Mouse (Mus musculus) layer of hippocampus, adult 2 months (tissue): ENCODE data around the gene Npl. TPM values are rescaled to one million over a fixed set of nuclear protein-coding genes. Genes with fewer than 3 reads are reported as not detected.
"Not testable (repeated sequence)": the region's sequence is repeated elsewhere in the genome, so short reads cannot be mapped to it uniquely, and the experiment has no call there.

Experiments
- DNase-seq, 2 experiments: peaks; one replicate each; pipeline ENCODE4 v3.0.0; 2022; ENCODE audit warnings: low spot score in 2 of 2
- H3K27ac ChIP-seq: fragments of 200-600 bp; 2 replicates; pipeline ENCODE4 v1.8.1; 2022
- H3K4me3 ChIP-seq: fragments of 200-600 bp; 2 replicates; pipeline ENCODE4 v1.8.1; 2022; ENCODE audit warnings: mild to moderate bottlenecking
- CTCF ChIP-seq: fragments of 200-600 bp; conservative IDR thresholded peaks from 2 replicates; pipeline ENCODE4 v1.8.1; 2022; ENCODE audit warnings: antibody characterized with exemption, mild to moderate bottlenecking, moderate library complexity
- total RNA-seq, 2 experiments: library from RNA; stranded (reverse); gene quantifications; 2 replicates each; pipeline ENCODE4 v1.2.3; 2021

Npl gene
- total RNA-seq, 2 experiments from 2014 or later, result 4.2 to 4.9 TPM

- no peak overlapping the region for H3K27ac ChIP-seq
- no peak overlapping the region for H3K4me3 ChIP-seq
- peak; percentile 56 for TF ChIP-seq CTCF
- no peak for DNase-seq
Observed at GRCm38 (mm10) chr1:153563675-153564074, 13.8 kb upstream of the Npl start.

DNA sequence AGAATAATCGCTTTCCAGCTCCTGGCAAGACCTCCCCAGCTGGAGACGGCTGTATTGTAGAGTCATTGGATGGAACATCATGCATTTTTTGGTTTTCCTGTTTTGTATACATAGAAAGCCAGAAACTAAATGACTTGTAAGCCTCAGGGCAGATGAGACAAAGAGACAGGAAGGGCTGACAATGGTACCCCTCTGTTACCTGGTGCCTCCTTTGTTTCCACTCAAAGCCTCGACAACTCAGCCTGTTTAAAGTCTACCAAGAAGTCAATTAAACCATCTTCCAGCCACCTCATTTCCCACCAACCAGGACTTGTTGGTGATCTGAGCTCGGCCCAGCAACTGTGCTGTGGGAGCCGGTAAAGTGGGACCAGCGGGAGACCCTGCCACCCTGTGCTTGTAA lies 11.0 kb upstream of the Npl start:
- Histone ChIP-seq H3K27ac (no peak overlapping the region), H3K4me3 (no peak overlapping the region)
- no peak for TF ChIP-seq CTCF
- no peak for DNase-seq

DNA sequence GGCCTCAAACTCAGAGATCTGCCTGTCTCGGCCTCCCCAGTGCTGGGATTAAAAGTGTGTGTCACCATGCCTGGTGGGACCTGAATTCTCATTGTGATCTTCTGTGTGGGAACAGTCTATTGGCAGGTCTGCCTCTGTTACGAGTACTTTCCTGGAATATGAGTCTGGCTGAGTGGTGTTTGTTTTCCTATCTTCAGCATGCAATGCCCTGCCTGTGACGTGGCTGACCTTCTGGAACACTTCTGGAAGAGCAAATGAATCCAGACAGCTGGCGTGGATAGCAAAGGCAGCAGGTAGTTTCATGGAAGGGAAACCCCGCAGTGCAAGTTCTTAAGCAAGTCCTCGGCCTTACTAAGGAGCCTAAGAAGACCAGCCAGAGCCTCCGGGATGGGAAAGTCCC lies 9.9 kb upstream of the Npl start:
- no peak for DNase-seq
- Histone ChIP-seq H3K4me3 (no peak overlapping the region), H3K27ac (no peak overlapping the region)
- no peak for TF ChIP-seq CTCF

GRCm38 (mm10) chr1:153559126-153559647 lies 9.3 kb upstream of the Npl start:
- peak; percentile 68 to 82 for DNase-seq
- no peak overlapping the region for H3K27ac ChIP-seq
- TF ChIP-seq CTCF, result peak; percentile 83
- no peak overlapping the region for H3K4me3 ChIP-seq

- DNase-seq, result peak; percentile 53 to 55
- H3K27ac ChIP-seq, result no peak overlapping the region
Observed at GRCm38 (mm10) chr1:153556896-153557295, 7.1 kb upstream of the Npl start.

GRCm38 (mm10) chr1:153556202-153556601 lies 6.4 kb upstream of the Npl start:
- DNase-seq, result no peak
- H3K4me3 ChIP-seq, result no peak overlapping the region
- no peak overlapping the region for H3K27ac ChIP-seq
- TF ChIP-seq CTCF, result no peak

More at GRCm38 (mm10) chr1:153556896-153557295, 7.1 kb upstream of the Npl start:
- no peak overlapping the region for H3K4me3 ChIP-seq
- peak; percentile 94 for TF ChIP-seq CTCF

DNA sequence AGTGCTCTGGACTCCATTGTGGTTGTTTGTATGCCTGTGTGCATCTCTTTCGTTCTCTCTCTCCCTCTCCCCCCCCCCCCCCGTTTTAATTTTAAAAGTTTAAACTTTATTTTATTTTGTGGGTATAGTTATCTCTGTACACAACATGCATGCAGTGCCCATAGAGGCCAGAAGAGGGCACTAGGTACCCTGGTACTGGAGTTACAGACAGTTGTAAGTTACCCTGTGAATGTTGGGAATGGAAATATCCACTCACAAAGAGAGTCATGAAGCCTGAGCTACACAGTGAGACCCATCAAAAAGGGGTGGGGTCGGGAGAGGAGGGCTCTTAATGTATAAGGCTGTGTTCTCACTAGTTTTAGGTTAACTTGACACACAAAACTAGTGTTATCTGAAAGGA lies 969 bp upstream of the Npl start:
- no peak overlapping the region for H3K4me3 ChIP-seq
- DNase-seq, result peak in 1 of 2 experiments; percentile 53
- no peak overlapping the region for H3K27ac ChIP-seq
- peak; percentile 74 for TF ChIP-seq CTCF

- DNase-seq, result no peak
- no peak for TF ChIP-seq CTCF
Observed at GRCm38 (mm10) chr1:153547555-153547954, 2.3 kb downstream of the Npl start.

GRCm38 (mm10) chr1:153545196-153545595 lies 4.6 kb downstream of the Npl start:
- no peak overlapping the region for H3K4me3 ChIP-seq
- DNase-seq, result no peak
- TF ChIP-seq CTCF, result no peak

More at GRCm38 (mm10) chr1:153547555-153547954, 2.3 kb downstream of the Npl start:
- Histone ChIP-seq H3K27ac (no peak overlapping the region), H3K4me3 (no peak overlapping the region)

DNA sequence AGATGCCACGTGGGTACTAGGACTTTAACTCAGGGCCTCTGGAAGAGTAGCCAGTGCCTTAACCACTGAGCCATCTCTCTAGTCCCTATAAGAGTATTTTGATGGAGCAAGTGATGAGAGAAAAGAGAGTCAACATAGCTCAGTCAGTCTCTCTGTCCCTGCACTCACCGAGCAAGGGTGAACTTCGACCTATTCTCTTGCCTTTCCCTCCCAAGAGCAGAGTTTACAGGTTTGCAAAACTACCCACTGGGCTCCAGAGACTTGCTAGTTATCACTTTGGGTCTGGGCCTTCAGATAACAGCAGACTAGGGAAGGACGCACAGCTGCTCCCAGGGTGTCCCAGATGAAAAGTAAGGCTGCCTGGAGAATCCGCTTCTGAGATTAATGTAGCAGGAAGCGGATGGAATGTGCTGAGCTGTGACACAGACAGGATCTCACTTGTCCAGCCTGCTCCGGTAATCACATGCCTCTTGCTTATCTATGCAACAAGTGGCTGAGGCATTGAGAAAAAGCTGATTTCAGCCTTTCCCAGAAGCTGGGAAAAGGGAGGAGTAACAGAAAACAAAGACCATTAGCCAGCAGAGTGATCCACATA lies 7.0 kb downstream of the Npl start:
- no peak overlapping the region for H3K27ac ChIP-seq
- no peak for TF ChIP-seq CTCF
- H3K4me3 ChIP-seq, result no peak overlapping the region
- DNase-seq, result no peak

More at GRCm38 (mm10) chr1:153545196-153545595, 4.6 kb downstream of the Npl start:
- no peak overlapping the region for H3K27ac ChIP-seq

DNA sequence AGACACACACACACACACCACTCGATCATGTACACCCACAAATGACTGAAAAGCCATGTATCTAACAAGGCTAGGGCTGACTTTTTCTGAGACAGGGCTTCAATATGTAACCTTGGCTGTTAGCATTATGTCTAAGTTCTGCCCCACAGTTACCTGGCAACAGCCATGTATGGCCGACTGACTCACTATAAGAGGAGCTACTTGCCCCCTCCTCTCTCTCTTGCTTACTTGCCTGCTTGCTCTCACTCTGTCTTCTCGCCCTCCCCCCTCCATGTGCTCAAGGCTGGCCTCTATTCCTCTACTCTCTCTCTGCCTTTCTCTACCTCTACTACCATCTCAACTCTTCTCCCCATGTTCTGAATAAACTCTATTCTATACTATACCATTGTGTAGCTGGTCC lies 9.1 kb downstream of the Npl start:
- H3K4me3 ChIP-seq, result no peak overlapping the region
- DNase-seq, result no peak
- no peak overlapping the region for H3K27ac ChIP-seq
- TF ChIP-seq CTCF, result no peak

DNA sequence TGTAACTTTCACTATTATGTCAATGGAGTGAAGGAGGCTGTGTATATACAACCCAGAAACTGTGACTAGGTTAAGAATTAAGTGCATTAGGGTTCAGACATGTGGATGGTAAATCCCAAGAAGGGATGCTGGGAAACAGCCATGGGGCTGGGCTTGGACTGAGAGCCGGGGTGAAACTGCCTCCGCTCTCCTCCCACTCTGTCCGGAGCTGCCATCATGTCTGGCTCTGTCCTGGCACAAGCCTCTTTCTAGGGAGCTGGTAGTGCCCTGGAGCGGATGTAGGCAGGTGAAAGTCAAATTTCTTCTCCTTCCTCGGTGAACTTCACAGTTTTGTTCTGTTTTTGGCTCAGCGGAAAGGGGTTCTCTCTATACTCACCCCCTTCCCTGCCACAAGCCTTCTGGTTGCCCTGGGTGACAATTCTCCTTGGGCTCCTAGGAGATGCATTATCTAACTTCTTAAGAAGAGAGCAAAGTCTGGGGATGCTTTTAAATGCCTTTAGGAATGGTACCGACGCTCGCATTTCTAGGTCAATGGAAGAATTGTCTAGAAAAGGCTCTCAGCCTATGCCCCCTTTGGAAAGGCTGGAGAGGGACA lies 10.0 kb downstream of the Npl start:
- Histone ChIP-seq H3K4me3 (no peak overlapping the region), H3K27ac (no peak overlapping the region; the same call in 1 of the 2 replicates)
- no peak for TF ChIP-seq CTCF
- no peak for DNase-seq

DNA sequence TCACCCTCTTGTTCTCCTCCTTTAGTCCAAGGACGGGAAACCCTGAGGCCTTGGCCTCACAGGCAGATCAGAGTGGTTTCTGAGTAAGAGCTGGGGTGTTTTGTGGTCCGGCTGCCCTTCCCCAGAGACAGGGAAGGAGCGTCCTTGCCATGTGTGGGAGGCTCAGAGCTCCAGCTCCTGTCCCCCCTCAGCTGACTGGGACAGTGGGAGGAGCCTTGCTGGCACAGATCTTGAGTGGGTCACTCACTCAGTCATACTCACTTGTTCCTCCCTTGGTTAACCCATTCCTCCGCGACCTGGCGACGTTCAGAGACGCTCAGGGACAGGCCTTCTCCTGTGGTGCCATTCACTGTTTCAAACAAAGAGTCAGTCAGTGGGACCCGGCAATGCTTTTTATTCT lies 14.2 kb downstream of the Npl start:
- no peak for TF ChIP-seq CTCF
- no peak for DNase-seq
- Histone ChIP-seq H3K4me3 (no peak overlapping the region), H3K27ac (no peak overlapping the region)

- DNase-seq, H3K27ac ChIP-seq, H3K4me3 ChIP-seq: not testable (repeated sequence)
Observed at GRCm38 (mm10) chr1:153532896-153533295, 16.9 kb downstream of the Npl start.
